Mouse (Mus musculus): ENCODE results near the gene Fhdc1. TPM values are rescaled to one million over a fixed set of nuclear protein-coding genes. Genes with fewer than 3 reads are reported as not detected.

The Fhdc1 gene
- polyA plus RNA-seq, 1 experiment from 2014 or later, result 1.3 TPM

GRCm38 (mm10) chr3:84472527-84472926, 7.7 kb downstream of the Fhdc1 start:
- Histone ChIP-seq H3K27ac (no peak overlapping the region), H3K36me3 (ENCODE audit: poor library complexity, severe bottlenecking) (no peaks in the 10 kb centered on the region), H3K4me1 (no peaks in the 10 kb centered on the region), H3K27me3 (peaks cover 11% of the 10 kb centered on the region), H3K4me3 (no peak overlapping the region), H3K9me3 (replicated peaks) (no peaks in the 10 kb centered on the region), H3K4me2 (no peak overlapping the region), H3K9ac (no peak overlapping the region)
- WGBS, result 45% methylated on average over 3 of the region's 3 CpGs
- ATAC-seq, result no peak

GRCm38 (mm10) chr3:84471146-84471545, 9.1 kb downstream of the Fhdc1 start:
- WGBS, result 90% methylated on average over 4 of the region's 4 CpGs
- no peak overlapping the region for H3K27ac ChIP-seq
- H3K27me3 ChIP-seq, result 0 out of 2 replicates have a peak, but pooled peaks cover 2% of the 10 kb centered on the region
- no peak for ATAC-seq
- no peak overlapping the region for H3K4me3 ChIP-seq
- no peaks in the 10 kb centered on the region for H3K9me3 ChIP-seq (replicated peaks)
- H3K4me1 ChIP-seq, result no peaks in the 10 kb centered on the region
- no peak overlapping the region for H3K4me2 ChIP-seq
- H3K36me3 ChIP-seq (ENCODE audit: poor library complexity, severe bottlenecking), result no peaks in the 10 kb centered on the region
- no peak overlapping the region for H3K9ac ChIP-seq

- H3K9ac ChIP-seq, result no peak overlapping the region
- WGBS, result 28% methylated on average over 4 of the region's 4 CpGs
- no peaks in the 10 kb centered on the region for H3K4me1 ChIP-seq
- no peak overlapping the region for H3K4me3 ChIP-seq
- no peak overlapping the region for H3K27ac ChIP-seq
- H3K4me2 ChIP-seq, result no peak overlapping the region
- H3K27me3 ChIP-seq, result no peaks in the 10 kb centered on the region
- no peaks in the 10 kb centered on the region for H3K9me3 ChIP-seq (replicated peaks)
- no peak for ATAC-seq
- no peaks in the 10 kb centered on the region for H3K36me3 ChIP-seq (ENCODE audit: poor library complexity, severe bottlenecking)
These were observed 12.1 kb downstream of the Fhdc1 start for GRCm38 (mm10) chr3:84468111-84468453.

- ATAC-seq, result no peak
- H3K4me1 ChIP-seq, result no peaks in the 10 kb centered on the region
- WGBS, result 64% methylated on average over 10 of the region's 10 CpGs
- H3K4me3 ChIP-seq, result no peak overlapping the region
- no peak overlapping the region for H3K4me2 ChIP-seq
- H3K9ac ChIP-seq, result no peak overlapping the region
- no peaks in the 10 kb centered on the region for H3K36me3 ChIP-seq (ENCODE audit: poor library complexity, severe bottlenecking)
- no peaks in the 10 kb centered on the region for H3K27me3 ChIP-seq
- H3K9me3 ChIP-seq (replicated peaks), result no peaks in the 10 kb centered on the region
- no peak overlapping the region for H3K27ac ChIP-seq
These were observed 12.7 kb downstream of the Fhdc1 start for GRCm38 (mm10) chr3:84467419-84468110.

- no peak overlapping the region for H3K4me3 ChIP-seq
These were observed 14.3 kb downstream of the Fhdc1 start for GRCm38 (mm10) chr3:84465822-84466500.

GRCm38 (mm10) chr3:84461687-84462086, 18.5 kb downstream of the Fhdc1 start:
- Histone ChIP-seq H3K27ac (no peak overlapping the region), H3K9ac (no peak overlapping the region), H3K27me3 (no peaks in the 10 kb centered on the region; the same call in 1 of the 2 replicates), H3K9me3 (replicated peaks) (no peaks in the 10 kb centered on the region), H3K4me3 (no peak overlapping the region), H3K4me2 (no peak overlapping the region), H3K4me1 (peaks cover 13% of the 10 kb centered on the region), H3K36me3 (ENCODE audit: poor library complexity, severe bottlenecking) (no peaks in the 10 kb centered on the region)
- WGBS, result 42% methylated on average over 4 of the region's 4 CpGs
- ATAC-seq, result no peak

More at GRCm38 (mm10) chr3:84465822-84466500, 14.3 kb downstream of the Fhdc1 start:
- no peak for ATAC-seq
- H3K27me3 ChIP-seq, result no peaks in the 10 kb centered on the region
- peaks cover 3% of the 10 kb centered on the region; the same call in 1 of the 2 replicates for H3K4me1 ChIP-seq
- H3K27ac ChIP-seq, result no peak overlapping the region
- WGBS, result 79% methylated on average over 6 of the region's 6 CpGs
- H3K36me3 ChIP-seq (ENCODE audit: poor library complexity, severe bottlenecking), result no peaks in the 10 kb centered on the region
- no peak overlapping the region for H3K9ac ChIP-seq
- H3K4me2 ChIP-seq, result no peak overlapping the region
- H3K9me3 ChIP-seq (replicated peaks), result no peaks in the 10 kb centered on the region

- Histone ChIP-seq H3K4me3 (no peak overlapping the region), H3K36me3 (ENCODE audit: poor library complexity, severe bottlenecking) (no peaks in the 10 kb centered on the region), H3K27me3 (no peaks in the 10 kb centered on the region; the same call in 1 of the 2 replicates), H3K4me1 (peaks cover 13% of the 10 kb centered on the region), H3K4me2 (no peak overlapping the region), H3K27ac (no peak overlapping the region), H3K9me3 (replicated peaks) (no peaks in the 10 kb centered on the region), H3K9ac (no peak overlapping the region)
- 51% methylated on average over 12 of the region's 12 CpGs for WGBS
- ATAC-seq, result no peak
These were observed 19.3 kb downstream of the Fhdc1 start for GRCm38 (mm10) chr3:84460952-84461351.

- Histone ChIP-seq H3K36me3 (ENCODE audit: poor library complexity, severe bottlenecking) (no peaks in the 10 kb centered on the region), H3K4me2 (no peak overlapping the region), H3K4me1 (peaks cover 13% of the 10 kb centered on the region), H3K27me3 (no peaks in the 10 kb centered on the region; the same call in 1 of the 2 replicates), H3K27ac (no peak overlapping the region), H3K4me3 (no peak overlapping the region), H3K9ac (no peak overlapping the region), H3K9me3 (replicated peaks) (no peaks in the 10 kb centered on the region)
- 33% methylated on average over 3 of the region's 3 CpGs for WGBS
- no peak for ATAC-seq
These were observed 19.7 kb downstream of the Fhdc1 start for GRCm38 (mm10) chr3:84460499-84460898.

- Histone ChIP-seq H3K4me3 (no peak overlapping the region), H3K27ac (no peak overlapping the region)
- no peak for ATAC-seq
These were observed 24.4 kb downstream of the Fhdc1 start for GRCm38 (mm10) chr3:84455733-84456417.

GRCm38 (mm10) chr3:84450651-84451050, 29.6 kb downstream of the Fhdc1 start:
- no peaks in the 10 kb centered on the region for H3K36me3 ChIP-seq (ENCODE audit: poor library complexity, severe bottlenecking)
- no peak overlapping the region for H3K4me2 ChIP-seq
- 51% methylated on average over 3 of the region's 3 CpGs for WGBS
- no peak overlapping the region for H3K4me3 ChIP-seq
- H3K9ac ChIP-seq, result no peak overlapping the region
- no peaks in the 10 kb centered on the region for H3K27me3 ChIP-seq
- no peak overlapping the region for H3K27ac ChIP-seq
- ATAC-seq, result no peak
- no peaks in the 10 kb centered on the region for H3K9me3 ChIP-seq (replicated peaks)
- H3K4me1 ChIP-seq, result peaks cover 7% of the 10 kb centered on the region; the same call in 1 of the 2 replicates

More at GRCm38 (mm10) chr3:84455733-84456417, 24.4 kb downstream of the Fhdc1 start:
- Histone ChIP-seq H3K4me2 (no peak overlapping the region), H3K36me3 (ENCODE audit: poor library complexity, severe bottlenecking) (no peaks in the 10 kb centered on the region), H3K9me3 (replicated peaks) (no peaks in the 10 kb centered on the region), H3K9ac (no peak overlapping the region), H3K27me3 (no peaks in the 10 kb centered on the region; the same call in 1 of the 2 replicates), H3K4me1 (peaks cover 16% of the 10 kb centered on the region)
- 85% methylated on average over 12 of the region's 12 CpGs for WGBS

GRCm38 (mm10) chr3:84449015-84449414, 31.2 kb downstream of the Fhdc1 start:
- Histone ChIP-seq H3K27me3 (no peaks in the 10 kb centered on the region), H3K9me3 (replicated peaks) (no peaks in the 10 kb centered on the region), H3K4me2 (no peak overlapping the region), H3K4me1 (peaks cover 7% of the 10 kb centered on the region; the same call in 1 of the 2 replicates), H3K27ac (no peak overlapping the region), H3K36me3 (ENCODE audit: poor library complexity, severe bottlenecking) (no peaks in the 10 kb centered on the region), H3K4me3 (no peak overlapping the region), H3K9ac (no peak overlapping the region)
- WGBS, result 87% methylated on average over 9 of the region's 9 CpGs
- no peak for ATAC-seq

GRCm38 (mm10) chr3:84447803-84448202, 32.4 kb downstream of the Fhdc1 start:
- no peak for ATAC-seq
- Histone ChIP-seq H3K4me2 (no peak overlapping the region), H3K27me3 (no peaks in the 10 kb centered on the region), H3K36me3 (ENCODE audit: poor library complexity, severe bottlenecking) (no peaks in the 10 kb centered on the region), H3K9ac (no peak overlapping the region), H3K4me3 (no peak overlapping the region), H3K27ac (no peak overlapping the region), H3K4me1 (no peaks in the 10 kb centered on the region), H3K9me3 (replicated peaks) (no peaks in the 10 kb centered on the region)
- 59% methylated on average over 5 of the region's 5 CpGs for WGBS
